Mouse (Mus musculus) limb, embryonic 12.5 days (tissue): ENCODE measurements around the gene Foxe3. TPM values are rescaled to one million over a fixed set of nuclear protein-coding genes. Genes with fewer than 3 reads are reported as not detected.

Experiments
- ATAC-seq: fragments of 200-750 bp; cut with Nextera tagmentation; 2 replicates; pipeline ENCODE4 v1.8.0; 2017; ENCODE audit warnings: low read depth, moderate TSS enrichment; ENCODE audit not compliant: insufficient number of reproducible peaks, insufficient read depth, low FRiP score, low TSS enrichment
- H3K27ac ChIP-seq: fragments of 300-500 bp; sonication (generic); 2 replicates; pipeline ENCODE4 v1.5.1; 2016; ENCODE audit warnings: mild to moderate bottlenecking, moderate library complexity
- H3K27me3 ChIP-seq: fragments of 300-500 bp; sonication (generic); 2 replicates; pipeline ENCODE4 v1.6.1; 2016; ENCODE audit warnings: mild to moderate bottlenecking, moderate library complexity
- H3K36me3 ChIP-seq: fragments of 300-500 bp; sonication (generic); 2 replicates; pipeline ENCODE4 v1.6.1; 2016; ENCODE audit warnings: mild to moderate bottlenecking, moderate library complexity
- H3K4me1 ChIP-seq: fragments of 300-500 bp; sonication (generic); replicated peaks from 2 replicates; pipeline ENCODE4 v1.6.1; 2016
- H3K4me2 ChIP-seq: fragments of 300-500 bp; sonication (generic); 2 replicates; pipeline ENCODE4 v1.6.1; 2016; ENCODE audit warnings: mild to moderate bottlenecking, moderate library complexity
- H3K4me3 ChIP-seq: fragments of 300-500 bp; sonication (generic); replicated peaks from 2 replicates; pipeline ENCODE4 v1.5.1; 2016; ENCODE audit warnings: mild to moderate bottlenecking
- H3K9ac ChIP-seq: fragments of 300-500 bp; sonication (generic); replicated peaks from 2 replicates; pipeline ENCODE4 v1.6.1; 2016; ENCODE audit warnings: mild to moderate bottlenecking, moderate library complexity
- H3K9me3 ChIP-seq: fragments of 300-500 bp; sonication (generic); 2 replicates; pipeline ENCODE4 v1.6.1; 2016; ENCODE audit warnings: mild to moderate bottlenecking, moderate library complexity
- WGBS: fragments of 180-500 bp; shearing (Covaris S2); methylation state at CpG from one replicate; pipeline ENCODE4 v1.1.7; 2016; 5-methylcytosine and 5-hydroxymethylcytosine counted together
- polyA plus RNA-seq: library from polyadenylated mRNA; unstranded; fragments of >200 nt; fragmentation: Nextera tagmentation; extraction: Ambion mirVana; gene quantifications from 2 replicates; pipeline ENCODE4 v1.2.1, GENCODE M21; 2016

The Foxe3 gene
- polyA plus RNA-seq, 1 experiment from 2014 or later = not detected

DNA sequence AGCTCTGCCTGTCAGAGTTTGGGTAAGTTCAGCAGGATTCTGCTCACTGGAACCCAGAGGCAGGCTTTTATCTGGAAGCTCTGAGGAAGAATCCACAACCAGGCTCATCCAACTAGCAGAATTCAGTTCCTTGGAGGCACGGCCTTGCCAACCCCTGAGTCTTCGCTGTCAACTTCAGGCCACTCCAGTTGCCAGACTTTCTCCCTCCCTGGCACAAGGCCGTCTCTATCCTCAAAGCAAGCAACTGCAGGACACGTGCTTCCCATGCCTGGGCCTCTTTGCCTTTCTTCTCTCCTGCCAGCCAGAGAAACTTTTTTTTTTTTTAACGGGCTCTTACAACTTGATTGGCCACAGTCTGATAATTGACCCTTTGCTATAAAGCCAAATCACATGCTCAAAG lies 19.2 kb upstream of the Foxe3 start:
- H3K4me3 ChIP-seq = no peak overlapping the region
- H3K27me3 ChIP-seq = peaks cover 84% of the 10 kb centered on the region
- no peaks in the 10 kb centered on the region for H3K36me3 ChIP-seq
- H3K9me3 ChIP-seq = no peaks in the 10 kb centered on the region
- ATAC-seq = no peak
- H3K4me1 ChIP-seq = peaks cover 30% of the 10 kb centered on the region
- no peak overlapping the region for H3K27ac ChIP-seq
- H3K9ac ChIP-seq = no peak overlapping the region
- 18% methylated on average over 5 of the region's 5 CpGs for WGBS
- H3K4me2 ChIP-seq = no peak overlapping the region

DNA sequence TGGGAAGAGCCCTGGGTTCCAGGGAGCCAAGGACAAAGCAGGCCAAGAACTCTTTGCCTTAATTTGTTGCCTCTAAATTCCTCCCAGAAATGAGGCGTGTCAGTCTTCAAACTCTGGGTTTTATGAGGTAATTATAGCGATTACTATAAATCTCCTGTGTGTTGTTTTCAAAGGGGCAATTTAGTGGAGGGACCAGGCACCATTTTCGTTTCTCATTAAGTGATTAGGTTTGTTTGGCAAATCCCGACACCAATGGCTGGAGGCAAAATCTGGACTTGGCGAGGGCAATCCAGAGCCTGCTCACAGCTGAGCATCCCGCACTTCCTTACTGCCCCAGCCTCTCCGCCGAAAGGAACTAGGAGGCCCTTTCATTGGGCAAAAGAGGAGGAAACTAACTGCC lies 16.8 kb upstream of the Foxe3 start:
- H3K27me3 ChIP-seq = peaks cover 82% of the 10 kb centered on the region
- H3K4me2 ChIP-seq = no peak overlapping the region
- H3K9me3 ChIP-seq = no peaks in the 10 kb centered on the region
- no peak overlapping the region for H3K27ac ChIP-seq
- H3K36me3 ChIP-seq = no peaks in the 10 kb centered on the region
- no peak overlapping the region for H3K4me3 ChIP-seq
- H3K4me1 ChIP-seq = peaks cover 30% of the 10 kb centered on the region
- no peak for ATAC-seq
- H3K9ac ChIP-seq = no peak overlapping the region
- WGBS = 10% methylated on average over 8 of the region's 8 CpGs

DNA sequence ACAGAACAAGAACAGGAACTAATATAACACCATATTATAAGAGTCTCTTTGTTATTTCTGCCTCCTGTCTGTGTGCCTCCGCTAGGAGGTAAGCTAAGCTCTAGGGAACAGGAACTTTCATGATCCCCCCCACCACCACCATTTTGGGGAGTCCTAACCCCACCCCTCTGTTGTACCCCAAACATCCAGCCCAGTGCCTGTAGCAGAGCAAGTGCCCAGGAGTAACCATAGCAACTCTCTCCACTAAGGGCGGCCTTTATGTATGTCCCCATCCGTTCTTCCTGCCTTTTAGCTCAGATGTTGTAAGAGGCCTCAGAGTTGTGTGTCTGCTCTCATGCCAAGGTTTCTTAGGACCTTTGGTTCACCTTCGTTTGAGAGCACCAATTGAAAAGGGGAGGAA lies 16.3 kb upstream of the Foxe3 start:
- Histone ChIP-seq H3K36me3 (no peaks in the 10 kb centered on the region), H3K4me2 (no peak overlapping the region), H3K9ac (no peak overlapping the region), H3K27me3 (peaks cover 84% of the 10 kb centered on the region), H3K27ac (no peak overlapping the region), H3K9me3 (no peaks in the 10 kb centered on the region), H3K4me3 (no peak overlapping the region), H3K4me1 (peaks cover 30% of the 10 kb centered on the region)
- 26% methylated on average over 4 of the region's 4 CpGs for WGBS
- no peak for ATAC-seq

DNA sequence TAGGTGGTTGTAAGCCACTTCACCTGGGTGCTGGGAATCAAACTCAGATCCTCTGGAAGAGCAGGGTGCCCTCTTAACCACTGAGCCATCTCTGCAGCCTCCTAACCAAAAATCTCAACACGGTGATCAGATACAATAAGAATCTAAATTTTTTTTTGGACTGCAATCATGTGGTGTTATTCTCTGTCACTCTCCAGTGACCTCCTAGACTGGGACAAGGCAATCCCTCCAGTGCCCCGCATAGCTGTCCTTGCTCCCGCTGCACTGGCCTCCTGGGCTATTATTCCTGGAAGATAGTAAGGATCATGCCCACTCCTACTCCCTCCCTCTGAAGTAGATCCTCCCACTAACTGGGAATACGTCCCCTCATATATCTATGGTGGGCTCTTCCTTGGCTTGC lies 15.5 kb upstream of the Foxe3 start:
- Histone ChIP-seq H3K36me3 (no peaks in the 10 kb centered on the region), H3K27me3 (peaks cover 82% of the 10 kb centered on the region)
- 85% methylated on average over 4 of the region's 4 CpGs for WGBS

DNA sequence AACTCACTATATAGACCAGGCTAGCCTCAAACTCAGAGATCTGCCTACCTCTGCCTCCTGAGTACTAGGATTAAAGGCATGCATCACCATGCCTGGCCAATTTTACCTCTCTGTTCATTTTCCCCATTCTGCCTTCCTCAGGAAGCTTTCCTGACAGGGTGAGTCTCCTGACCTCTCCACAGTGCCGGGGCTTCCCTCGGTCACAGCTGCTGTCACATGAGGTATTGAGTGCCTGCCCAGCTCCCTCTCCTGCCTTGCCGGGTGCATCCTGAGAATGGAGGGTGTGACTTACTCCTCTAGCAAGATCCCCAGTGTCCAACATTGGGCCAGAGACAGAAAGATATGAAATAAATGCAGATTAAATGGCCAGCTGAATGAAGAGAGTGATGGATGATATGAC lies 12.4 kb upstream of the Foxe3 start:
- Histone ChIP-seq H3K36me3 (no peaks in the 10 kb centered on the region), H3K4me1 (peaks cover 16% of the 10 kb centered on the region), H3K9ac (no peak overlapping the region), H3K9me3 (no peaks in the 10 kb centered on the region), H3K4me2 (no peak overlapping the region), H3K4me3 (no peak overlapping the region), H3K27ac (no peak overlapping the region), H3K27me3 (peaks cover 78% of the 10 kb centered on the region)
- ATAC-seq = no peak
- WGBS = 60% methylated on average over 3 of the region's 3 CpGs

More for the DNA sequence above, 15.5 kb upstream of the Foxe3 start:
- H3K27ac ChIP-seq = no peak overlapping the region
- H3K4me1 ChIP-seq = peaks cover 30% of the 10 kb centered on the region
- ATAC-seq = no peak
- no peak overlapping the region for H3K9ac ChIP-seq
- H3K4me2 ChIP-seq = no peak overlapping the region
- no peak overlapping the region for H3K4me3 ChIP-seq
- no peaks in the 10 kb centered on the region for H3K9me3 ChIP-seq

DNA sequence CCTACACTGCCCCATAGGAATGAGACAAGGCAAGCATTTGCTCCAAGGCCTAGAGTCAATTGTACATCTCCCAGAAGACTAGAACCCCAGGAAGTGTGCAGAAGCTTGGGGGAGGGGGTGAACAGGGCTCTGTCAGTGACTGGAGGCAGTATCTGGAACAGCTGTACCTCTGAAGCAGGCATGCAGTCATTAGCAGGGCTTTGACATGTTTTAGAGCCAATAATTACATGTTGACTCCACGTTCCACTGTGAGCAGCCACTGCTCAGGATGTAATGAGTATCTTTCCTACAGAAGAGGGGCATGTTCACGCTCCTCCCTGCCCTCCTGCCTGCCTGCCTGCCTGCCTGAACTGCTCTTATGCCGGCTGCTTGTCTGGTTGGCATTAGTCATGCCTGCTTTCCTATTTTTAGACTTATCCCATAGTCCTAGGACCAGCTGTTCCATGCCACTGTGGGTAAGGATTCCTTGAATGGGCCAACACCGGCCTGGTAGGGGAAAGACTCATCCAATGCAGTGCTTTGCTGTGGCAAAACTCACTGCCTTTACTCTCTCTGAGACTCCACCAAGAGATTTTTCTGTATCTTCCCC lies 11.7 kb upstream of the Foxe3 start:
- no peak for ATAC-seq
- no peaks in the 10 kb centered on the region for H3K36me3 ChIP-seq
- H3K4me1 ChIP-seq = peaks cover 9% of the 10 kb centered on the region
- H3K9me3 ChIP-seq = no peaks in the 10 kb centered on the region
- H3K9ac ChIP-seq = no peak overlapping the region
- H3K4me2 ChIP-seq = no peak overlapping the region
- peaks cover 81% of the 10 kb centered on the region for H3K27me3 ChIP-seq
- H3K27ac ChIP-seq = no peak overlapping the region
- H3K4me3 ChIP-seq = no peak overlapping the region
- 43% methylated on average over 4 of the region's 4 CpGs for WGBS

DNA sequence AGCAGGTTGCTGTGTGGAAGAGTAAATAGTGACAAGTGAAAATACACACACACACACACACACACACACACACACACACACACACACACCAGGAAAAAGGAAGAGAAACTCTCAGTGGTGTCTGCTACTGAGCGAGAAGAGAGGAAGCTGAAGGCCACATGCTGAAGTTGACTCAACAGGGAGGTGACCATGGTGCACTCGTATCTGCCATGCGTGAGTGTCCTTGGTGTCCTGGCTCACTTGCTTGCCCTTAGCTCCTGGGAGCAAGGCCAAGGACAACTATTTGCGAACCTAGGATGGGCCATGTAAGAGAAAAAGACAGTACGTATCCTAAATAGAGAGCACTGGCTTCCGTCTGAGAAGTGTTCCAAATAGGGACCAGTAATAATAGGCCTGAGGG lies 8.4 kb upstream of the Foxe3 start:
- Histone ChIP-seq H3K4me1 (no peaks in the 10 kb centered on the region; the same call in 1 of the 2 replicates), H3K4me2 (no peak overlapping the region), H3K27ac (no peak overlapping the region), H3K36me3 (no peaks in the 10 kb centered on the region), H3K9ac (no peak overlapping the region), H3K27me3 (peaks cover 85% of the 10 kb centered on the region), H3K9me3 (no peaks in the 10 kb centered on the region), H3K4me3 (no peak overlapping the region)
- WGBS = 88% methylated on average over 6 of the region's 6 CpGs
- no peak for ATAC-seq

DNA sequence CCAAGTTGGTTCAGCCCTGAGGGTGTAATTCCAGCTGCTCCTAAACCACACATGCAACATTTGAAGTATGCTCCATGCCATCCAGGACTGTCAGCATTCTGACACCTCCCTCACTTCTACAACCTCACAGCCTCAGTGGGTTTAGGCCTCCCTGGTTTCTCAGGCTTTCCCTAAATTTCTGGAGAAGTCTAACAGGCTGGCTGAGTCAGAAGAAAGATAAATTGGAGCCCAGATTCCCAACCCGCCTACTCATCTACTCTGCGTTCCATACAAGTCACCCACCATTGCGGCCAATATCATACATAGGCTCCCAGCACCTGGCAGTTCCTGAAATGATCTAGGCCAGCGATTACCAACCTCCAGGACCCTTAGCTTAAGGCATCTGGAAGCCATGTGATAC lies 6.9 kb upstream of the Foxe3 start:
- H3K4me1 ChIP-seq = no peaks in the 10 kb centered on the region; the same call in 1 of the 2 replicates
- 75% methylated on average over 4 of the region's 4 CpGs for WGBS
- H3K9ac ChIP-seq = no peak overlapping the region
- H3K27ac ChIP-seq = no peak overlapping the region
- H3K36me3 ChIP-seq = no peaks in the 10 kb centered on the region
- H3K27me3 ChIP-seq = peaks cover 87% of the 10 kb centered on the region
- no peaks in the 10 kb centered on the region for H3K9me3 ChIP-seq
- no peak overlapping the region for H3K4me2 ChIP-seq
- H3K4me3 ChIP-seq = no peak overlapping the region
- no peak for ATAC-seq

DNA sequence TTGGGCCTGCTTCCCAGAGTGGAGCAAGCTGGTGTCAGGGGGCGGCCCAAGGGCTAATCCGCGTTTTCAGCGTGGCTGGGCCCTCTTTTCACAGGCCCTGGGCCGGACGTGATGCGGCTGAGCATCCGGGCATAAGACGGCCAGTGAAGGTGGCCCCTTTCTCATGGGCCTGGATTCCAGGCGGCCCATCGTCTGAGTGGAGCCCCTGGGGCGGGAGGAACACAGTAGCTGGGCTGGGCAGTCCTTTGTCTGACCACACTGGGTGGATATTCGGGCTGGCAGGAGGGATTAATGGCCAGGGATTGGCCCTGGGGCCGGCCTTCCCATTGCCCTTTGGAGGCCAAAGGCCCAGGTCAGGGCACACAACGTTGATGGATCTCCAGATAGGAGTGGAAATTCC lies 3.3 kb upstream of the Foxe3 start:
- H3K27ac ChIP-seq = no peak overlapping the region
- no peak overlapping the region for H3K4me2 ChIP-seq
- no peak overlapping the region for H3K9ac ChIP-seq
- peaks cover 12% of the 10 kb centered on the region for H3K4me1 ChIP-seq
- 25% methylated on average over 15 of the region's 15 CpGs for WGBS
- H3K36me3 ChIP-seq = no peaks in the 10 kb centered on the region
- H3K27me3 ChIP-seq = peaks cover 95% of the 10 kb centered on the region
- no peak for ATAC-seq
- H3K4me3 ChIP-seq = no peak overlapping the region
- H3K9me3 ChIP-seq = no peaks in the 10 kb centered on the region

DNA sequence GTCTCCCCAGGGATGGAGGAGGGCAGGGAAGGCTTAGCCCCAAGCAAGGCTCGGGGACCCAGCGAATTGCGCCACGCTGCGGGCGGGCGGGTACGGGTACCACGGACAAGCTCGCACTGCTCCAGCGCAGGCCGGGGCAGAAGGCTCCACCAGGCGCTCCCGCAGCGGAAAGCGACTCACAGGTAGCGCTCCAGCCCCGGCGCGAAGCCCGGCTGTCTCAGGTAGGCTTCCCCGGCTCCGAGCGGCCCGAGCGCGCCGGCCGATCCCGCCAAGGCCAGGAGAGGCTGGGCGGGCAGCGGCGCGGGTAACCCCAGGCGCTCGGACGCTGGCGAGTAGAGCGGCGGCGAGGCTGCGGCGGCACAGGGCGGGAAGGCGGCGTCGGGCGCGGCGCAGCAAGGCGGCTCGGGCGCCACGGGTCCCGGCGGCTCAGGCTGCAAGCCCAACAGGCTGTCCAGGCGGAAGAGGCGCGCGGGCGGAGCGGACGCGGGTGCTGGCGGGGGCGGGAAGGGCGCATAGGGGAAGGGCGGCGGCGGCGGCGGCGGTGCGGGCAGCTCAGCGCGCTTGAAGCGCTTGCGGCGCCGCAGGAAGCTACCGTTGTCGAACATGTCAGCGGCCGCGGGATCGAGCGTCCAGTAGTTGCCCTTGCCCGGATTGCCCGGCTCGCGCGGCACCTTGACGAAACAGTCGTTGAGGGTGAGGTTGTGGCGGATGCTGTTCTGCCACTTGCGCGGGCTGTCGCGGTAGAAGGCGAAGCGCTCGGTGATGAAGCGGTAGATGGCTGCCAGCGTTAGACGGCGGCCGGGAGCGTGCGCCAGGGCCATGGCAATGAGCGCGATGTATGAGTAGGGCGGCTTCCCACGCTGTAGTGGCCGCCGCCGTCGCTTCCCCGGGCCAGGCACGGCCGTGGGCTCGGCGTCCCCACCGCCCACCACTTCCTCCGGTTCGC lies 569 bp downstream of the Foxe3 start:
- H3K4me2 ChIP-seq = peak overlapping the region; percentile 71
- WGBS = under 1% methylated on average over 110 of the region's 125 CpGs
- peaks cover 12% of the 10 kb centered on the region for H3K4me1 ChIP-seq
- ATAC-seq = 0 out of 2 replicates have a peak, but pooled peaks have one; percentile 18
- H3K9ac ChIP-seq = peak overlapping the region; percentile 37; the same call in 1 of the 2 replicates
- H3K4me3 ChIP-seq = peak overlapping the region; percentile 43
- peaks cover 91% of the 10 kb centered on the region for H3K27me3 ChIP-seq
- no peaks in the 10 kb centered on the region for H3K9me3 ChIP-seq
- no peaks in the 10 kb centered on the region for H3K36me3 ChIP-seq
- no peak overlapping the region for H3K27ac ChIP-seq

DNA sequence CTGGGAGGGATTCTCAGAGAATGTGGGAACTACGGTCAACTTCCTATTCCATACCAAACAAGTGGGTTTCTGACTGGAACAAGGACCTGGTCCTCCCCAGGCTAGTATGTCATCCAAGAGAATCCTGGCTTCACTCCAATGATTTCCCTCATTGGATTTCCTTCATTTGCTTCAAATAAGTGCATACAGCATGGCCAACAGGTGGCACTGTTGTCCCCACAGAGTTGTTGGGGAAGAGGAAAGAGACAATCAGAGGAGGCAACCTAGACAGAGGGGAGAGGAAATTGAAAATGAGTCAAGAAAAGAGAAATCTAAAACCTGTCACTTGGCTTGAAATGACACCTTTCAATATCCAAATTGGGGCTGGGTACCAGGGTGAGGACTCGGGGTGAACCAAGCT lies 8.7 kb downstream of the Foxe3 start:
- WGBS = 48% methylated on average over 2 of the region's 2 CpGs
- ATAC-seq = no peak

More for the DNA sequence above, 8.7 kb downstream of the Foxe3 start:
- Histone ChIP-seq H3K4me1 (peaks cover 10% of the 10 kb centered on the region), H3K9ac (no peak overlapping the region), H3K27me3 (peaks cover 89% of the 10 kb centered on the region), H3K36me3 (no peaks in the 10 kb centered on the region), H3K4me2 (no peak overlapping the region), H3K9me3 (no peaks in the 10 kb centered on the region), H3K4me3 (no peak overlapping the region), H3K27ac (no peak overlapping the region)
